Mouse (Mus musculus): ENCODE measurements around the gene Sparc. TPM values are rescaled to one million over a fixed set of nuclear protein-coding genes. Genes with fewer than 3 reads are reported as not detected.

Gene Sparc
- polyA plus RNA-seq, 1 experiment: not detected

DNA sequence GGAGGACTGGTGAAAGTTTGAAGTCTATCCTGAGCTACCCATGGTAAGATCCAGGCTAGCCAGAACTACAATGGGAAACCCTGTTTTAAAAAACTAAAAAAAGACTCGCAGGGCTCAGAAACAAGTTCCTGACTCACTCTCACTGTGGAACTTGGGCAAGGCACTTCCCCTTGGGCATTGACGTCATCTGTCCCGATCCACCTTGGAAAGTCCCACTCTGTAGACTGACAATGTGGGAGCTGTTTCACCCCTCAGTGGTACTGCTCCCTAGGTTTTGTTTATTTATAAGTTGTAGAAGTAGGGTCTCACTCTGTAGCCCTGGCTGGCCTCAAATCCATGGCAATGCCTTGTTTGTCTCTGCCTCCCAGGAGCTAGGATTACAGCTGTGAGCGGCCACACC is 30.7 kb upstream of the Sparc start:
- TF ChIP-seq GATA1 (IDR thresholded peaks at IDR 0.05; ENCODE audit: low read length): no peak

DNA sequence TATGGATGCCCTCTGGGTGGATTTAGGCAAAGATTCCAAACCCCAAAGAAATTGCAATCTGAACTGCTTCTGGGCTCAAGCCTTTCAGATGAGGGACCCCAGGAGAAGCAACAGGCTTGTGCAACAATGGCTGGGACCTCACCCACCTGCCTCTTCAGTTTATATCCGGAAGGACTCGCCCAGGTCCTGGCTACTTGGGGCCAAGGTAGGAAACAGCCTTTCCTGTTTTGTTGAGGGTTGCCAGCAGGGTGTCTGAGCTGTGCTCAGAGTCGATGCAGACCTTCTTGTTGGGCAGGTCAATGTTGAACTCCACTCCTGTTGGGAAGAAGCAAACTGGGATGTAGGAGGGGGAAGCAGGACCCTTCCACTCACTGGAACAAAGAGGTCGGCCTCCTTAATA is 27.3 kb upstream of the Sparc start:
- TF ChIP-seq GATA1 (IDR thresholded peaks at IDR 0.05; ENCODE audit: low read length): no peak

DNA sequence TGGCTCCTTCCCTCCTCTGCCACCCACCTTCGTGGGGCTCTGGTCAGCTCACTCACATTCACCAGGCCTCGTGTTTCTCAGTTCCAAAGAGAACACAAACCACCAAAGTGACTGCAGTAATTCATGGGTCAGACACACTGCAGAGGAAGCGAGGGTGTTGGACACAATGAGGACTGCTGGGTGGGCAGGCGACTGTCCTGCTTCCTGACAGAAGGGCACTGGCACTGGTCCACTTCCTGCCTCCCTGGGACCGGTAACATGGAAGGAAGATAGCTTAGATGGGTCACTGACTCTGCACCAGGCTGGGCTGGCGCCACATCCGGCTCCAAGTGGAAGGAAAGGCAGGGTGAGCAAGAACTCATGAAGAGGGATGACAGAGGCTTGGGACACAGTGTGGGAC is 26.5 kb upstream of the Sparc start:
- TF ChIP-seq GATA1 (IDR thresholded peaks at IDR 0.05; ENCODE audit: low read length): no peak

DNA sequence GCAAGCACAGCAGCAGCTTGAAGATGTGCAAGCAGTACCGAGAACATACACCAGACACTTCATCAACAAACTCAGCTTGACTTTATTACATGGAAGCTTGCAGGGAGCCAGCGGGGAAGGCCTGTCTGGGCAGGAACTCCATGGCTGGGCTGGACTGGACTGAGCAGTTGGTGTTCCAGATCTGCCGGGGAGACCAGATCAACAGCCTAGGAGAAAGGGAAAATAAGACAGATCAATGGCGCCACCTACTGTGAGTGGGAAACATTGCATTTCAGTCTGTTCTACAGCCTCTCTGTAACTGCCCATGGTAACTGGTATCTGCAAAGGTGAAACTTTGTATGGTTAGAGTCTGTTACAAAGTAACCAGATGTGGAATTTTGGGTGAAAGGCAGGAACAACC is 23.6 kb upstream of the Sparc start:
- no peak for TF ChIP-seq GATA1 (IDR thresholded peaks at IDR 0.05; ENCODE audit: low read length)

DNA sequence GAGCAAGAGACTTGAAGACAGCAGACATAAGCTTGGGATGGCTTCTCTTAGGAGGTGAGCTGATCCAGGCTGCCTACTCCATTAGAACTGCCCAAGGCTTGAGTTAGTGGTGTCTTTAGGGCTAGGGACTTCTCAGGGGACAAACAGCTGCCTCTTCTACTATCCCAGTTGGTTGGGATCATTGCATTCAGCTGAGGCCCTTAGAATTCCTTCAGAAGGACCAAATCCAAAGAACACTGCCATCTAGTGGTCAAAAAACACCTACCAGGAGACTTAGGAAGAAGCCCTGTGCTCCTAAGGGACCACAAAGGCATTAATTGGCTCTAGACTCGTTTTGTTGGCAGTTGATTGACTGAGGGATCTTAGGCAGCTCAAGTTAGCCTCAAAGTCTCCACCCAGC is 21.8 kb upstream of the Sparc start:
- TF ChIP-seq GATA1 (IDR thresholded peaks at IDR 0.05; ENCODE audit: low read length): no peak

DNA sequence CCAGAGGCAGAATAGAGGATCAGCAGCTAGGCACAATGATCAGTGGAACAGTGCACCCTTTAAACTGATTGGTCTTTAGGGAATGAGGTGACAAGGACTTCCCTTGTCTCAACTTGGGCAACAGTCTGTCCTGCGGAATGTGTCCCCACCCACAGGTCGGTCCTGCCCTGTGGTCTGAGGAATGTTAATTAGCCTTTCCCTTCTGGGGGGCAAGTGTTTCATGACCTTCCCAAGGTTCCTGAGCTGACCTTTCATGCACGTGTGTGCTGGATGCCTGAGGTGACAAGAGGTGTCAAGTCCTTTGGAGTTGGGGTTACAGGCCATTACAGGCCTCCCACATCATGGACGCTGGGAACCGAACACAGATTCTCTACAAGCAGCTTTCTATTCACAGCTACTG is 16.7 kb upstream of the Sparc start:
- no peak for TF ChIP-seq GATA1 (IDR thresholded peaks at IDR 0.05; ENCODE audit: low read length)

DNA sequence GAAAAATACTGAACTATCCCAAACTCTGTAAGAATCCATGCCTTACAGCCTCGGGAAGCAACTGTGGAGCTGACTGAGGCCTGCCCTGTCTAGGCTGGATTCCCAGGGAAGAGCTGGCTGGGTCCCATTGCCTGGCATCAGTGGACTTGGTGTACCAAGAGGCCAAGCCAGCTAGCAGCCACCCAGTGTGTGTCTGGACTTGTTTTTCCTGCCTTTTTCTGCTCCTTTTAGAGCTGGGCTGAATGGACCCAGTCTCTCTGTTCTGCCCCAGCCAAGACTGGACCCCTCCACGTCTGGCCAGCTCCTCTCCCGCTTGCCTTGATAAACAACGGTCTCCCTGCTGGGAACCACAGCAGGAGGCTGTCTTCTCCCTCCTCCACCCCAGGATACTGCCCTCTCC is 15.0 kb upstream of the Sparc start:
- no peak for TF ChIP-seq GATA1 (IDR thresholded peaks at IDR 0.05; ENCODE audit: low read length)

DNA sequence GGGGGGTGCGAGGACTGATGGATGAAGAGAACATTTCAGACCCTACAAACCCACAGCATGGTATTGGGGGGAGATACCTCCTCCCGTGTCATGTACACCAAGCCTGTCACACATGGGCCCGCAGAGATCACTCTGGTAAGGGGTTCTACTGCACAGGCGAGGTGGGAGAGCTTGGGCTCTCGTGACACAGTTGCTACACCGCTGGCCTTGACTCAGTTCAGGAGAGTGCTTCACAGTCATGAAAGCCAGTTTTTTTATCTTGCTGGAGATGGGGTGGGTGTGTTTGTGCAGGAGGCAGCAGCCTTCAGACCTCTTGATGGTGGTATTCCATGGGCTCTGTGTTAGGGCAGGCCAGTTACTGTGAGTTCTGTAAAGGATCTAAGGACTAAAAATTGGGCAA is 13.1 kb upstream of the Sparc start:
- TF ChIP-seq GATA1 (IDR thresholded peaks at IDR 0.05; ENCODE audit: low read length): no peak

DNA sequence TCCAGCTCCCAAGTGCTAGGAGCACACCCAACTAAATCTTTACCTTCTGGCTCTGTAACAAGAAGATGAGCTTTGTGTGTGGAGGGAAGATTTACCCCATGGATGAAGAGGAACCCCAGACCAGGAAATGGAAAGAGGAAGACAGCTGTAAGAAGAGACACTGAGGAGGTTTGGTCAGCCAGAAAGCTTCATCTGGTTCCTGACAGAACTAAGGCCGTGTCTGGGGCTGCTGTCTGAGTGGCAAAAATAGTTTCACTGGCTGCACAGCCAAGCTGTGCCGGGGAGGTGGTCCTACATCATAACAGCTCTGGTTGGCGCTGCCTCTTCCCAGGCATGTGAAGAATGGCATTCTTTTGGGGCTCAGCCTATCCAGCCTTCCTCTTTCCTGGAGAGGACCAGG is 10.0 kb upstream of the Sparc start:
- no peak for TF ChIP-seq GATA1 (IDR thresholded peaks at IDR 0.05; ENCODE audit: low read length)

DNA sequence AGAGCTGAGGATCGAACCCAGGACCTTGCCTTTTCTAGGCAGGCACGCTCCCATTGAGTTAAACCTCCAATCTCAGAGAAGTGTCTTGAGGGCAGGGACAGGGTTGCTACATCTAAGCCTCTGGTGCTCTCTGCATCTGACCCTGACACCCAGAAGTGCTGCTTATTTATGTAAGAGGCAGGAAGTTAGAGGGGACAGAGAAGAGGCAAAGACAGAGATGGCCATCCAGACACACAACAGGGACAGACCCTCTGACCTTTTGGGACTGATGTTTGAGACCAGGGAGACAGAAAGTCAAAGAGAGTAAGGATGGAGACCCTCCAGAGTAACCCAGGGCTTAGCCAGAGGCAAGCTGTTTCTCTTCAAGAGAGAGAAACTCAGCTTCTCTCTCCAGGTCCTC is 7.0 kb upstream of the Sparc start:
- TF ChIP-seq GATA1 (IDR thresholded peaks at IDR 0.05; ENCODE audit: low read length): no peak

DNA sequence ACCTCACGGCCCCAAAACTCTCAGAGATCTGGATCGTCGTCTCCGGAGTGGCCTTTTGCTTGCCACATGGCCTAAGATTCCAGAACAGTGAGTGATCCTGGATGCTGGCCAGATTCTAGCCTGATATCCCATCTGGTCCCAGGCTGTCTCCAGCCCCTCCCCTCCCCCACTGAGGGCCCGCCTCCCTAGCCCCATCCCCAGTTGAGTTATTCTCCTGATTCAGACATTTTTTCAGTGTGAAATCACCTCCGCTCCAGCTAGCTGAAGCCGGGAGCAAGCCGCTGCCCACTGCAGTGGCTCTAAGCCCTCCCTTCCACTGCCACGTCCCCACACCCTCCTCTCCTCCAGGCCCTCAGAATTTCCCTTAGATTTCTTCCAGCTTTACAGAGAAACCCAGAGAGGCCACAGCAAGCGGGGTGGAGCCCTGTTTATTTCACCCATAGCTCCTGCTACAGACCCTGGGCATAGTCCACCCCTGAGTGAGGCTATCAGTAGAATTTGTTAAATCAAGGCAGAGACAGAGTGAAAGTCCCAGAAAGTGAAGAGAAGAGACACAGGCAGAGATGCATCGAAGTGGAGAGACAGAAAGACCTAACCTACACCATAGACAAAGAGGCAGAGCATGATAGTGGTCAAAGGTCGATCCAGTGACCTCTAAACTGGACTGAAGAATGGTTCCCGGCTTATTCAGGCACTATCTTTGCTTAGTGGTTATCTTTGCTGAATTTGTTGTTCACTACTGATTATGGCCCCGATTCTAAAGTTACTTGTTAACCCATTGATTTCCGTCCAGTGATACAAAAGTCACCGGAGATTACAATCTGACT is 5.4 kb upstream of the Sparc start:
- TF ChIP-seq GATA1 (IDR thresholded peaks at IDR 0.05; ENCODE audit: low read length): no peak

DNA sequence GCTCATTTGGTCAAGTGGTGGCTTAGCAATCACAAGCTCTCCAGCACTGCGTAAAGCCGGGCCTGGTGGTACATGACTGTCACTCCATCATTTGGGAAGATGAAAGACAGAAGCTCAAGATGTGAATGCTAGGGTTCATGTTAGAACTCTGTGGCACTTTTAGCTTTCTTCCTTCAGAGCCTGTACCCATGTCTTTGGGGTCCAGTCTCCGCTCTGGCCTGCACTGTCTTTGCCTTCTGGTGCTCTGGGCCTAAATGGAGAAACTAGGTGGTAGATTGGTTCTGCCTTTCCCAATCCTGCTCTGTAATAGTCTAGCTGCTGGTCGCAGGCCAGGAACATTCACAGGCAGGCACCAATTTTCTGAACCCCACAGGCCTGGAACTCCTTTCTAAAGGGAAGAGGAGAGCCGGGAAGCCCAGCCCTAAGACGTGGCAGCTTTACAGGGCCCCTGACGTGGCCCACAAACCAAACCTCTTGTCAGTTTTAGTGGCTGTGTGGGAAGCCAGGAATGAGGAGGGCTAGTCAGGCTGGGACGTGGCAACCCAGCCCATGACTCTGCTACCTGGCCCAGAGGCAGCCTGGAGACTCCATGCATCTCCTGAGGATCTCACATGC is 1.9 kb upstream of the Sparc start:
- no peak for TF ChIP-seq GATA1 (IDR thresholded peaks at IDR 0.05; ENCODE audit: low read length)

DNA sequence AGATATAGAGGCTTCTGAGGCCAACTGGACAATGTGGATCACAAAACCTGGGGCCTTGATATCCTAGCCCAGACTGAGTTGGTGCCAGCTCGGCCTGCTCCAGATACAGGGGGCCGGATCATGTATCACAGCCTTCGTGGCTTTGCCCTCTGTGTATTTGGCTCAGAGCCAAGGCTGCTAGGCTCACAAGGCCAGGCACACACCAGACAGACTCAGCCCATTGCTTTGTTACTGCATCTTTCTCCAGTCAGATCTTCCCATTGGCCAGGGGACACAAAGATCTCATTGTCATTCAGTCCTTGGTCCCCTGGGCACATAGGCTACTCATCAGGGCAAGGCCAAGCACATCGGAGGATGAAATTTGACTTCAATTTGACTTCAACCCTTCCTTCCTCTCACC is 773 bp upstream of the Sparc start:
- TF ChIP-seq GATA1 (IDR thresholded peaks at IDR 0.05; ENCODE audit: low read length): no peak

DNA sequence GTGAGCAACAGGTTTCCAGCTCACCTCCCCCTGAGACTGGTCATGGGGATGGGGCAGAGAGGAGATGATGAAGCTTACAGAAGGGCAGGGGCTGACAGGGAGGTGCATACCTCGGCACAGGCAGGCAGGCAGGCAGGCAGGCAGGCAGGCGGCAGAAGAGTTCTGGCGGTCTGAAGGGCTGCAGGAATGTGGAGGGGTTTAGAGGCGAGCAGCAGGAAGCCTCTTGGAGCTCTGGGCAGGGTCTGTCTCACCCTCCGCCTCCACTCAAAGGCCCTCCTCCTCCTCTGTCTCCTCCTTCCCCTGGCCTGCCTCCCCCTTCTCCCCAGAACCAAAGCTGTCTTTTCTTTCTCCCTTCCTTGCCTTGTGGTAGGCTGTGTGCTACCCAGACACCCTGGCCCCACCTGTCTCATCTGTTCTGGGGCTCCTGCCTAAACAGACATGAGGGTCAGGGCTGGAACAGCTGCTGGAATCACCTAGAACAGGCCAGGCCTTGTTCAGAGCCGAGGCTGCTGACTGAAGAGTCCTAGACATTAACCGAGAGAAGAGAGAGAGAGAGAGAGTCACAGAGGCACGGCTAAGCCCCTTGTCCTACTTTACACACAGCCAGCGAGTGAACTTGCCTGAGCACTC is 3.2 kb downstream of the Sparc start:
- TF ChIP-seq GATA1 (IDR thresholded peaks at IDR 0.05; ENCODE audit: low read length): no peak

DNA sequence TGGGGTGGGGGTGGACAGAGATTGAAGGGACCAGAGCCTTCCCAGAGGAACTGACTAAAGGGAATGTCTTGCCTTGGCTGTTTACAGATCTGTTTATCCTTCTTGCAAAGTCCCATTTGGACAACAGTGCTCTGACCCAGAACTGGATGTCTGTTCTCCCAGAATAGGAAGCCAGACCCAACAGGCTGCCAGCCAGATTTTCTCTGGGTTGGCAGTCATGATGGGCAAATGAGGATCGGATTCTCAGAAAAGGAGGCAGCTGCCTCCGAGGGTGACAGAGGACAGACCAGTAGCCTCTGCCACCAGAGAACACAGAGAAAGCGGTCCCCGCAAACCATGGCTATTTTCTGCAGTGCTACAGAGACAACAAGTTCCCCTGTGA is 3.7 kb downstream of the Sparc start:
- TF ChIP-seq GATA1 (IDR thresholded peaks at IDR 0.05; ENCODE audit: low read length): no peak

DNA sequence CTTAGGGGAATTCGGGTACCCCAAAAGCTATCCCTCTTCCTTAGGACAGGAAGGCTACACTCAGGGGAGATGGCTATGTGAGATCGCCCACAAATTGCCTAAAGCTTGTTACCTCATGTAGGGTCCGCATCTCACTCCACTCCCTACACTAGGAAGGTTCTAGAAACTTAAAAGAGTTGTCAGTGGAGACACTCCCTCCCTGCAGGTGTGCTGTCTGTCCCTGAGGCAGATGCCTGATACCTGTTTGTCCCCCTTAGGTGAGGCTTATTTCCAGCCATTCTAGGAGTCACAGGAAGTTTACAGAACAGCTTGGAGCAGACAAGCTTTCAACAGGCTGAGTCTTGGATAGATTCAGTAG is 4.3 kb downstream of the Sparc start:
- no peak for TF ChIP-seq GATA1 (IDR thresholded peaks at IDR 0.05; ENCODE audit: low read length)

Data from G1E-ER4 (cell line).